ENCODE assay signal across 8 mouse cellular contexts in the genomic region with DNA sequence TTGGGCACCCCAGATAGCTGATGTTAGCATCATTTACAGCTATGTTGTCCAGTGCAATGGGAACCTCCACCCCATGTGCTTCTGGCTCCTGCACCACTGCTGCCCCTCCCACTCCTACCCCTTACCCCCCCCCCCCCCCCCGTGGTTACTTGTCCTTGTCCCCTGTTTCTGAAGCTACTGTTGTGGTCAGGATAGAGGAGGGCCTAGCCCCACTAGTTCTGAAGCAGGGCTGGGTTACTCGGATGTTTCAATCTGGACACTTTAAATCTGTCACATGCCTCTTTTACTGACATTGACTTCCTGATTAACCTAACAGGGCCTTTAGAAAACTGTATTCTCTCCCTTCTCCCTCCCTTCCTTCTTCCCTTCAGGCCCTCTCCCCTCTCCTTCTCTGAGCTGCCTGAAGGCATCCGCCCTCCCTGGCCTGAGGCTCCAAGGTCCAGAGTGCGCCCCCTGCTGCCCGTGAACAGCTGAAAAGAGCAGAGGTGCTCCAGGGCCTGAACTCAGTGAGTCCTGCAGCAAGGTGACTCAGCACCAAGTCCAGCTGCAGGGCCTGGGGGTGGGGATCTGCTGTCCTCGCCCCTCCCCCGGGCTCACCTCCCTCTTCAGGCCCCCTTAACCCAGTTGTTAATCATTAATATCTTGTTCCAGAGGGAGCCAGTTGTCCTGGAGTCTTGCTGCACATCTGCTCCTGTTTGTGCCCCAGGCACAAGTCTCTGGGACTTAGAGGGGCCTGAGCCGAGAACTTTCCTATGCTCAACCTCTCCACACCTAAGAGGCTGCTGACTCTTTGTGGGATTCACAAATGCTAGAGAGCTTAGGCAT. TPM values are rescaled to one million over a fixed set of nuclear protein-coding genes. Genes with fewer than 3 reads are reported as not detected.
DNase-seq lines count a peak whose midpoint lies in the region; ATAC-seq and TF ChIP-seq lines count a peak whose summit lies in the region.

No protein-coding gene starts in this region.

- peak; percentile 66 for TF ChIP-seq CTCF in E14TG2a.4 (conservative IDR thresholded peaks at IDR 0.05; ENCODE audit: low read length)

- H3K36me3 ChIP-seq in E14TG2a.4 (ENCODE audit: insufficient read depth, low read length), result no peaks in the 10 kb centered on the region
- no peaks in the 10 kb centered on the region for H3K36me3 ChIP-seq in forebrain, embryonic 13.5 days (ENCODE audit: poor library complexity, severe bottlenecking)
- no peaks in the 10 kb centered on the region for H3K36me3 ChIP-seq in liver, embryonic 16.5 days (ENCODE audit: control insufficient read depth, insufficient read depth)
- no peaks in the 10 kb centered on the region for H3K36me3 ChIP-seq in neural tube, embryonic 13.5 days

- peak; percentile 65 for DNase-seq in c-Kit-positive CD71-positive TER-119-negative erythroid progenitor cells, embryonic 14.5 days (ENCODE audit: low read depth)
- DNase-seq in heart, postnatal 14 days, result peak; percentile 92 to 96
- peak; percentile 68 for DNase-seq in large intestine, adult 2 months (ENCODE audit: low read depth, low spot score)
- DNase-seq in telencephalon, adult 2 months (ENCODE audit: low read depth, low spot score), result peak; percentile 12

- no peak overlapping the region for H3K4me2 ChIP-seq in forebrain, embryonic 13.5 days
- H3K4me2 ChIP-seq in liver, embryonic 16.5 days (ENCODE audit: low read depth, low read length), result no peak overlapping the region
- no peak overlapping the region for H3K4me2 ChIP-seq in neural tube, embryonic 13.5 days

- ATAC-seq in forebrain, embryonic 13.5 days, result peak; percentile 81
- peak; percentile 85 for ATAC-seq in liver, embryonic 16.5 days (ENCODE audit: low read depth)
- ATAC-seq in neural tube, embryonic 13.5 days (ENCODE audit: low read depth), result peak; percentile 75

- 0 out of 2 replicates have a peak, but pooled peaks cover 5% of the 10 kb centered on the region for H3K9me3 ChIP-seq in E14TG2a.4 (ENCODE audit: low read length)
- no peaks in the 10 kb centered on the region for H3K9me3 ChIP-seq in forebrain, embryonic 13.5 days (replicated peaks)
- H3K9me3 ChIP-seq in liver, embryonic 16.5 days (replicated peaks; ENCODE audit: control insufficient read depth, low read length), result no peaks in the 10 kb centered on the region
- no peaks in the 10 kb centered on the region for H3K9me3 ChIP-seq in neural tube, embryonic 13.5 days

- 0 out of 2 replicates have a peak, but pooled peaks cover 3% of the 10 kb centered on the region for H3K27me3 ChIP-seq in E14TG2a.4 (ENCODE audit: insufficient read depth, low read length)
- no peaks in the 10 kb centered on the region for H3K27me3 ChIP-seq in forebrain, embryonic 13.5 days
- H3K27me3 ChIP-seq in liver, embryonic 16.5 days (ENCODE audit: control insufficient read depth, insufficient read depth, low read depth, low read length), result no peaks in the 10 kb centered on the region
- H3K27me3 ChIP-seq in neural tube, embryonic 13.5 days, result no peaks in the 10 kb centered on the region

- no peak overlapping the region for H3K27ac ChIP-seq in forebrain, embryonic 13.5 days
- peak overlapping the region; percentile 23; the same call in 1 of the 2 replicates for H3K27ac ChIP-seq in liver, embryonic 16.5 days (ENCODE audit: low read length)
- H3K27ac ChIP-seq in neural tube, embryonic 13.5 days (replicated peaks), result no peak overlapping the region

- 28% methylated on average over 8 of the region's 8 CpGs for WGBS in forebrain, embryonic 13.5 days
- WGBS in large intestine, adult 2 months, result 24% methylated on average over 8 of the region's 8 CpGs
- WGBS in liver, embryonic 16.5 days (ENCODE audit: insufficient replicate concordance), result 18% methylated on average over 8 of the region's 8 CpGs
- 22% methylated on average over 8 of the region's 8 CpGs for WGBS in neural tube, embryonic 13.5 days

- intact Hi-C loops in heart, postnatal 14 days (cut with DNase I), result loop anchor here (1.0 to 2.0 kb wide), 2 partner anchors 55 to 130 kb away; no protein-coding TSS in a partner anchor

- H3K9ac ChIP-seq in forebrain, embryonic 13.5 days, result no peak overlapping the region
- no peak overlapping the region for H3K9ac ChIP-seq in liver, embryonic 16.5 days (ENCODE audit: low read depth, low read length)
- H3K9ac ChIP-seq in neural tube, embryonic 13.5 days, result no peak overlapping the region

- peaks cover 18% of the 10 kb centered on the region for H3K4me1 ChIP-seq in E14TG2a.4 (replicated peaks; ENCODE audit: low read depth, low read length)
- no peaks in the 10 kb centered on the region for H3K4me1 ChIP-seq in forebrain, embryonic 13.5 days
- peaks cover 4% of the 10 kb centered on the region for H3K4me1 ChIP-seq in liver, embryonic 16.5 days (ENCODE audit: control insufficient read depth, low read depth, low read length)
- H3K4me1 ChIP-seq in neural tube, embryonic 13.5 days (replicated peaks), result no peaks in the 10 kb centered on the region; the same call in 1 of the 2 replicates

- H3K4me3 ChIP-seq in E14TG2a.4 (replicated peaks; ENCODE audit: low read length), result 0 out of 2 replicates have a peak overlapping the region, but pooled peaks have one; percentile 7
- no peak overlapping the region for H3K4me3 ChIP-seq in forebrain, embryonic 13.5 days
- no peak overlapping the region for H3K4me3 ChIP-seq in liver, embryonic 16.5 days (ENCODE audit: low read depth, low read length)
- no peak overlapping the region for H3K4me3 ChIP-seq in neural tube, embryonic 13.5 days

RNA-seq across cellular contexts. Expression of a gene that starts 13.0 kb away (rescaled TPM):
- polyA plus RNA-seq in forebrain, embryonic 13.5 days (2015; fragmentation: Nextera tagmentation; extraction: Ambion mirVana), result 1.8 and 3.0 TPM in 2 replicates
- under 1 TPM; 0.45 to 0.51 TPM for total RNA-seq in heart, postnatal 14 days (2021)
- 0.05 and 0.14 TPM in 2 replicates for polyA plus RNA-seq in large intestine, adult 2 months (2012; rRNA removed)
- polyA plus RNA-seq in liver, embryonic 16.5 days (2015; fragmentation: Nextera tagmentation; extraction: Ambion mirVana), result 0.04 and 0.18 TPM in 2 replicates
- polyA plus RNA-seq in neural tube, embryonic 13.5 days (2015; fragmentation: Nextera tagmentation; extraction: Ambion mirVana), result 12.4 and 16.1 TPM in 2 replicates

RNA-seq across cellular contexts. Expression of a gene that starts 57.6 kb away (rescaled TPM):
- 1.6 and 1.8 TPM in 2 replicates for polyA plus RNA-seq in forebrain, embryonic 13.5 days (2015; fragmentation: Nextera tagmentation; extraction: Ambion mirVana)
- total RNA-seq in heart, postnatal 14 days (2021), result 10 to 100 TPM; 21.9 to 26.4 TPM
- polyA plus RNA-seq in large intestine, adult 2 months (2012; rRNA removed), result 15.2 and 19.8 TPM in 2 replicates
- polyA plus RNA-seq in liver, embryonic 16.5 days (2015; fragmentation: Nextera tagmentation; extraction: Ambion mirVana), result 0.86 and 1.1 TPM in 2 replicates
- polyA plus RNA-seq in neural tube, embryonic 13.5 days (2015; fragmentation: Nextera tagmentation; extraction: Ambion mirVana), result 3.5 and 3.6 TPM in 2 replicates

Comparison
In these comparisons a context has a peak if more than half of its experiments do, and no peak if none do; other contexts are left out.
1. DNase-seq: peak in every context shown above with its lines; median percentile 94 in heart, postnatal 14 days; 68 in large intestine, adult 2 months; 65 in c-Kit-positive CD71-positive TER-119-negative erythroid progenitor cells, embryonic 14.5 days; 12 in telencephalon, adult 2 months.